Mouse (Mus musculus): ENCODE measurements at regions not wholly inside any gene's neighbourhood (a gene's known extent, or its start where the extent isn't known, plus 50 kb on each side); places are given as distances from the start of the nearest gene placed in this dataset.

- DNase-seq = no peak
Observed at GRCm38 (mm10) chr3:145705317-145705716, 53.2 kb upstream of the Ddah1 start.

GRCm38 (mm10) chr3:145704054-145704453, 54.3 kb upstream of the Ccn1 start:
- DNase-seq = no peak

GRCm38 (mm10) chr3:145703411-145703924, 53.7 kb upstream of the Ccn1 start:
- peak; percentile 11 to 59 for DNase-seq

GRCm38 (mm10) chr3:145702739-145703138, 53.0 kb upstream of the Ccn1 start:
- no peak for DNase-seq

GRCm38 (mm10) chr3:145701945-145702344, 52.2 kb upstream of the Ccn1 start:
- DNase-seq = no peak
